In genomic region chr11:31850995-31851394, GRCm38 (mm10) we compare ENCODE assay signal across 10 mouse cellular contexts. TPM values are rescaled to one million over a fixed set of nuclear protein-coding genes. Genes with fewer than 3 reads are reported as not detected.
DNase-seq lines count a peak whose midpoint lies in the region; ATAC-seq and TF ChIP-seq lines count a peak whose summit lies in the region.
"Had no signal": no experiment of that assay in that cellular context is flagged by ENCODE, and none has a peak within 500 bp of the region (broad histone marks: within the 10 kb centered on the region; RNA-seq: fewer than 3 reads in every experiment).

No protein-coding gene starts in this region.

- no peaks in the 10 kb centered on the region for H3K9me3 ChIP-seq in forebrain, embryonic 12.5 days
- H3K9me3 ChIP-seq: megakaryocyte, embryonic 14.5 days; stomach, embryonic 15.5 days had no signal

- H3K27me3 ChIP-seq in forebrain, embryonic 12.5 days: no peaks in the 10 kb centered on the region
- H3K27me3 ChIP-seq: megakaryocyte, embryonic 14.5 days; stomach, embryonic 15.5 days had no signal

- no peaks in the 10 kb centered on the region for H3K36me3 ChIP-seq in forebrain, embryonic 12.5 days (replicated peaks)
- H3K36me3 ChIP-seq: stomach, embryonic 15.5 days had no signal

- DNase-seq in gastrocnemius, adult 2 months: peak; percentile 66
- DNase-seq in gastrocnemius, adult 18-20 months (ENCODE audit: low spot score): no peak
- peak; percentile 27 for DNase-seq in ZHBTc4 (ENCODE audit: low read depth, low spot score)
- DNase-seq in cerebellum, postnatal 36 days: peak; percentile 58
- peak; percentile 61 to 64 for DNase-seq in lung, adult 18-20 months
- DNase-seq in layer of hippocampus, adult 18-20 months (ENCODE audit: low spot score in 2 of 2): no peak
- DNase-seq in frontal cortex, postnatal 10 days (ENCODE audit: low spot score in 2 of 2): no peak

- H3K27ac ChIP-seq in gastrocnemius, adult 2 months: peak overlapping the region; percentile 64
- no peak overlapping the region for H3K27ac ChIP-seq in forebrain, embryonic 12.5 days
- H3K27ac ChIP-seq: stomach, embryonic 15.5 days had no signal

- no peak overlapping the region for H3K4me3 ChIP-seq in gastrocnemius, adult 2 months
- H3K4me3 ChIP-seq in forebrain, embryonic 12.5 days (replicated peaks): no peak overlapping the region
- H3K4me3 ChIP-seq: stomach, embryonic 15.5 days had no signal

- no peak for ATAC-seq in forebrain, embryonic 12.5 days (ENCODE audit: low FRiP score)

- intact Hi-C loops in gastrocnemius, adult 2 months (cut with DNase I): no loop called here

- 88% methylated on average over 5 of the region's 5 CpGs for WGBS in forebrain, embryonic 12.5 days

- H3K4me2 ChIP-seq in forebrain, embryonic 12.5 days: no peak overlapping the region
- H3K4me2 ChIP-seq: stomach, embryonic 15.5 days had no signal

- H3K9ac ChIP-seq in forebrain, embryonic 12.5 days: no peak overlapping the region
- H3K9ac ChIP-seq: stomach, embryonic 15.5 days had no signal

- TF ChIP-seq CTCF in gastrocnemius, adult 2 months (IDR thresholded peaks at IDR 0.05): no peak

- H3K4me1 ChIP-seq in forebrain, embryonic 12.5 days: peaks cover 28% of the 10 kb centered on the region
- H3K4me1 ChIP-seq: stomach, embryonic 15.5 days had no signal

RNA-seq across cellular contexts. Expression of gene Cpeb4, which starts 21.0 kb away (rescaled TPM):
- 100 to 1,000 TPM in 1 of 2 experiments, 10 to 100 TPM in 1; 95.0 to 120 TPM for total RNA-seq in gastrocnemius, adult 2 months (2021)
- 100 to 1,000 TPM in 1 of 2 experiments, 10 to 100 TPM in 1; 98.3 to 115 TPM for total RNA-seq in gastrocnemius, adult 18-20 months (2021)
- total RNA-seq in layer of hippocampus, adult 18-20 months (2021): 100 to 1,000 TPM; 148 to 155 TPM
- polyA plus RNA-seq in forebrain, embryonic 12.5 days (2016; fragmentation: Nextera tagmentation; extraction: Ambion mirVana): 11.7 and 14.0 TPM in 2 replicates

Comparison
In these comparisons a context has a peak if more than half of its experiments do, and no peak if none do; other contexts are left out.
1. DNase-seq: peak in gastrocnemius, adult 2 months (single experiment), ZHBTc4 (single experiment), cerebellum, postnatal 36 days (2 of 2) and lung, adult 18-20 months (2 of 2); none in gastrocnemius, adult 18-20 months (single experiment), layer of hippocampus, adult 18-20 months (0 of 2) and frontal cortex, postnatal 10 days (0 of 2).